Mouse (Mus musculus): ENCODE measurements around the gene Zfp106.

Zfp106 gene

GRCm38 (mm10) chr2:120476277-120477087, 87.2 kb downstream of the Zfp106 start:
- no peak for DNase-seq (ENCODE audit: low spot score)

- DNase-seq (ENCODE audit: low spot score), result no peak
Observed at GRCm38 (mm10) chr2:120470856-120471255, 92.8 kb downstream of the Zfp106 start.

GRCm38 (mm10) chr2:120469715-120470114, 93.9 kb downstream of the Zfp106 start:
- DNase-seq (ENCODE audit: low spot score), result no peak

- DNase-seq (ENCODE audit: low spot score), result no peak
Observed at GRCm38 (mm10) chr2:120469220-120469619, 94.4 kb downstream of the Zfp106 start.

GRCm38 (mm10) chr2:120468011-120468410, 95.6 kb downstream of the Zfp106 start:
- DNase-seq (ENCODE audit: low spot score), result no peak

GRCm38 (mm10) chr2:120465397-120465785, 98.3 kb downstream of the Zfp106 start:
- no peak for DNase-seq (ENCODE audit: low spot score)

- DNase-seq (ENCODE audit: low spot score), result no peak
Observed at GRCm38 (mm10) chr2:120464732-120465396, 98.8 kb downstream of the Zfp106 start.

GRCm38 (mm10) chr2:120464091-120464490, 99.6 kb downstream of the Zfp106 start:
- no peak for DNase-seq (ENCODE audit: low spot score)

GRCm38 (mm10) chr2:120463328-120463727, 100.3 kb downstream of the Zfp106 start:
- no peak for DNase-seq (ENCODE audit: low spot score)

- no peak for DNase-seq (ENCODE audit: low spot score)
Observed at GRCm38 (mm10) chr2:120460216-120460615, 103.4 kb downstream of the Zfp106 start.
